Mouse (Mus musculus) left cerebral cortex, adult 18-20 months (tissue): ENCODE results near the gene Ctdsp1. TPM values are rescaled to one million over a fixed set of nuclear protein-coding genes. Genes with fewer than 3 reads are reported as not detected.
A peak's percentile ranks its signal among the peaks of the same experiment; 100 is the strongest.

Experiments used
- DNase-seq, 2 experiments: peaks; one replicate each; pipeline ENCODE4 v3.0.0; 2021 to 2022; ENCODE audit warnings: low spot score in 2 of 2, mixed read lengths in 1 of 2
- total RNA-seq, 2 experiments: library from RNA; stranded (reverse); gene quantifications; 2 replicates each; pipeline ENCODE4 v1.2.3; 2021

Ctdsp1 gene
- total RNA-seq, 2 experiments from 2014 or later: 26.1 to 26.4 TPM

DNA sequence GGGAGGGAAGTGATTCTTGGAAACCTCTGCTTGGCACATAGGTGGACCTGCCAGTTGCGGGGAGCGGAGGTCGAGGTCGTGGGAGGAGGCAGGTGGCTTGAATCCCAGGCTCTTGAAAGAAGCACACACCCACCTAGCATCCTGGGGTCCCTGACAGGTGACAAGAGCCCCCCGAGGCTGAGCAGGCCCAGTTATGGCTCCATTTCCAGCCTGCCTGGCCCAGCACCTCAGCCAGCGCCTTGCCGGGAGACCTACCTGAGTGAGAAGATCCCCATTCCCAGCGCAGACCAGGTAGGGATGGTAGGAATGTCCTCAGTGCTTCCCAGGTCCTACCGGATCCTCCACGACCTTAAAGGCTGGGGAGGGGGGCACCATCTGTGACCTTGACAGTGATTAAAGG lies 15.7 kb upstream of the Ctdsp1 start:
- no peak for DNase-seq

DNA sequence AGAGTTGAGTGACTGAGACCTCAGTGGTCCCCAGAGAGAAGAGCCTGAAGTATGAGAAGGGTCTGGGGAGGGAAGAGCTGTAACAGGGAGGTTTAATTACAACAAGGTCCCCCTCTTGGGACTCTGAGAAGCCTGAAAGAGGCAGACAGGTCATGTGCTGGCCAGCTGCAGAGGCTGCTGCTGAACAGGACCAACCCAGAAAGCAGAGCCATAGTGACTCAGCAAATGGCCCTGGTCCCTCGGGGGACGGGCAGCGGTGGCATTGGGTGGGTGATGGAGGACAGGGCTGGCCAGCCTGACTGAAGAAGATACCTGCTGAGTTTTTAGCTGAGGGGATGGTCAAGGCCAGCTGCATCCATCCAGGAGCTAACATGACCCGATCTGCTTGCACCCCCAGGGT lies 14.9 kb upstream of the Ctdsp1 start:
- no peak for DNase-seq

DNA sequence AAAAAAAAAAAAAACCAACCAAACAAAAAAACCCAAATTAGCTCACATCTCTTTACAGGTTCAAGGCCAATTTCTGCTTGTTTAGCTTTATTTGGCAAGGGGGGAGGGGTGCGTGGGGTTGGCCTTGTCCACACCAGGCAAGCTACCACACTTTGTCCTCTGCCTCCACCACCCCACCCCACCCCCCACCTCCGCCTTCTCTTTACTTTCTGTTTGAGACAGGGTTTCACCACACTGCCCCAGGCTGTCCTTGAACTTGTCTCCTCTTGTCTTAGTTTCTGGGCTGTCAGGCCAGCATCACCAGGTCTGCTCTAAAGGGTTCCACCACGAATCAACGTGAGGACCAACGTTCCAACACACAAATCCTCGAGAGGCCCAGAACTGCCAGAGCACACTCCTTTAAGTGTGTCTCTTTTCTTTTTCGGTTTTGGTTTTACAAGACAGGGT lies 12.2 kb upstream of the Ctdsp1 start:
- no peak for DNase-seq

DNA sequence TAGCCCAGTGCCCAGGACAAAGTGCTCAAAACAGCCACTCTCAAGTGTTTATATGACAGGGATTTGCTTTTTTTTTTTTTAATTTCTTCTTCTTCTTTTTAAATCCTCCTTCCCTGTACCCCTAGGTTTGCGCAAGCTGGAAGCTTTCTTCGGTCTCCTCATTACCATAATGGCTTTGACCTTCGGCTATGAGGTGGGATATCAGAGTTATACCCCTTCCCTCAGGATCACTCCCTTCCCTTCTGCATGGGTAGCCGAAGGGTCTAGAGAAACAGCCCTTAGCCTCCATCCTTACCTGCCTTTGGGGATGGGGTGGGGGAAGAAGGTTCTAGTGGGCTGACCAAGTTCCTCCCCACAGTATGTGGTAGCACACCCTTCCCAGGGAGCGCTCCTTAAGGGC lies 10.8 kb upstream of the Ctdsp1 start:
- DNase-seq: no peak

DNA sequence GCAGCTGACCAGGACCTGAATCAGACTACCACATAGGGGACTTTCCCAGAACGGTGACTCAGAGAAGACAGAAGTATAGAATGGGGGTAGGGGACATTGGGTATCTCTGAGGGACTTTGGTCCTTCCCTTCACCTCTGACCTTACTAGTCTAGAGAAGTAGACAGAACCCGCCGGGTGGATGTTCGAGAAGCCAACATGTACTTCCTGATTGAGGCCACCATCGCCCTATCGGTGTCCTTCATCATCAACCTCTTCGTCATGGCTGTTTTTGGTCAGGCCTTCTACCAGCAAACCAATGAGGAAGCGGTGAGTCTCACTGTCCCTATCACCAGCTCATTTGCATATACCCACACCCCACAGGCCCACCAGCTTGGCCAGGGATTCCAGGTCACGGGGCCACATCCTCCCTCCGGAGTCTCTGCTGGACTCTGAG lies 9.7 kb upstream of the Ctdsp1 start:
- no peak for DNase-seq

DNA sequence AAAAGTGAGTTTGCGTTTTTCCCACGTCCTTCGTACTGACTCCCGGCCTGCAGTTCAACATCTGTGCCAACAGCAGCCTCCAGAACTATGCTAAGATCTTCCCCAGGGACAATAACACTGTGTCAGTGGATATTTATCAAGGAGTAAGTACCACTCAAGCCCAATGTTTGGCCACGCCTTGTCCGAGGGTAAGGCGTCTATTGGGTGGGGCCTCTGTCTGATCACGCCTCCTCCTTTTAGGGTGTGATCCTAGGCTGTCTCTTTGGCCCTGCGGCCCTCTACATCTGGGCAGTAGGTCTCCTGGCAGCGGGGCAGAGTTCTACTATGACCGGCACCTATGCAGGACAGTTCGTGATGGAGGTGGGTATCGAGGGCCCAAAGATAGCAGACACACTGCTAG lies 7.9 kb upstream of the Ctdsp1 start:
- no peak for DNase-seq

DNA sequence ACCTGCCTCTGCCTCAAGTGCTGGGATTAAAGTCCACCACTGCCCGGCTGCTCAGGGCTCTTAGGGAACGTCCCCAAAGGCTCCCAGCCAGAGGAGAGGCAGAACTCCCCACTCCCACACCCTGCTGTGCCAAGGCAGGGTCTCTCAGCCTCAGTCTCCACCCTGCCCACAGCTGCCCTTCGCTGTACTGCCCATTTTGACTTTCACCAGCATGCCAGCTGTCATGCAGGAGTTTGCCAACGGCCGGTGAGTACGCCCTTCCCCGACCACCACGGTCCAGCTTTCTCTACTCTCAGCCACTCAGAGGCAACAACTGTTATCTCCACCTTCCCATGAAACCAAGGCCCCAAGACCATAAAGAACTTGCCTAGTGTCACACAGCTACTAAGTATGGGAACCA lies 6.8 kb upstream of the Ctdsp1 start:
- no peak for DNase-seq

DNA sequence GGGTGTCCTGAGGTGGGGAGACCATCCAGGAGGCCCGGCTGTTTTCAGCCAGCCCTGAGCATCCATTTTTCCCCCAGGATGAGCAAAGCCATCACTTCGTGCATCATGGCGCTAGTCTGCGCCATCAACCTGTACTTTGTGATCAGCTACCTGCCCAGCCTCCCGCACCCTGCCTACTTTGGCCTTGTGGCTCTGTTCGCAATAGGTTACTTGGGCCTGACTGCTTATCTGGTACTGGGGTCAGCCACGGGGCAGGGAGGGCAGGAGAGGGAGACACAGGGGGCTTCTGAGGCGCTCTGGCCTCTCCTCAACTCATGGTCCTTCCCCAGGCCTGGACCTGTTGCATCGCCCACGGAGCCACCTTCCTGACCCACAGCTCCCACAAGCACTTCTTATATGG lies 6.2 kb upstream of the Ctdsp1 start:
- DNase-seq: no peak

DNA sequence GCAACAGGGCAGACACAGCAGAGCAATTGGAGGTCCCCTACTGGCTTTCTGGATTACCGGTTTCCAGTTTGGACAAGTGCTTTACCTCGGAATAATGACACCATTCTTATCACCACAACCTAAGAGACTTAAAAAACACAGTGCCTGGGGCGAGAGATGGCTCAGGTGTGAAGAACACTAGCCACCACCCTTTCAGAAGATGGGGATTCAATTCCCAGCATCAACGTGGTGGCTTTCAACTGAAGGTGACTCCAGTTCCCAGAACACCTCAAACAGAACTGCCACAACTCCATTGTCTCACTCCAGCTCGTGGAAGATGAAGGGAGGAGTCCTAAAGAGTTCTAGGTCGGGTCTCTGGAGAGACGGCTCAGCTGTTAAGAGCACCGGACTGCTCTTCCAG lies 5.8 kb upstream of the Ctdsp1 start:
- no peak for DNase-seq

DNA sequence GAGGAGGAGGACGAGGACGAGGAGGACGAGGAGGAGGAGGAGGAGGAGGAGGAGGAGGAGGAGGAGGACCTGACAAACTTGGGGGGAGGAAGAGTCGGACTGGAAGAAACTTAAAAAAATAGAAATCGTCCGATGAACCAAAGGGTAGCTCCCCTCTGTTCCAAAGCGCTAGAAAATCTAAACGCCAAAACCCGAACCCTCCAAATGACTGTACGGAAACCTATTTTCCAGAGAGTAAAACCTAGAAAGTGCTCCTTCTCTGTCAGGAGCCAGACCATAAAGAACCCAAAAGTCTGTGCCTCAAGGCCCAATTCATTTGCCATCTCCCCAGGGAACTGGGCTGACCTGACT lies 5.0 kb upstream of the Ctdsp1 start:
- DNase-seq: no peak

DNA sequence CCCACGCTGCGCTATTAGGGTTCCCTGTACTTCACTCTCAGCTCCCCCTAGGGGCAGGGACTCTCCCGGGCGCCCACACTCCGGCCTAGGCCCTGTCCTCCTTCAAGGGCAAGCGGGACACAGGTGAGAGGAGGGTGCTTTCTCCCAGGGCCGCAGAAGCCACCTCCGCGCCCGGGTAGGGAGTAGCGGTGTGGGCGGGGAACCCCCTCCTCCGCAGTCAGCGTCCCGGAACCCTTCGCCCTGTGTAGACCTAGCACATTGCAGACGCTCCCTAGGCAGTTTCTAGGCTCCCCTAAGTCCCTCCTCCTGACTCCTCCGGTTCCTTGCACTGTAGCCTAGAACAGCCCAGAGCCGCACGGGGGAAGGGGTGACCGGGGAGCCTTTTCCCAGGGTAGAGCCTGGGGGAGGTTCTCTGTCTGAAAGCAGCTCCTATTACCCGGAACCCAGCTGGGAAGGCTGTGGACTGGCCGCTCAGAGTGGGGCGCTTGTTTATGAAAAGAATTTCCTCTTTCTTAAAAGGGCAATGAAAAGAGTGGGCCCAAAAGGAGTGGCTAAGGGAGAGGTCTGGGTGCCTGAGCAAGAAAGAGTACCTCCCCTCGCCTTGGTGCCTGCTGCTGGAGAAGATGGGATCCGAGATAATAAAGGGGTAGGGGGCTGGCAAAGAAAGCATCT lies 4.5 kb upstream of the Ctdsp1 start:
- peak; percentile 90 to 92 for DNase-seq

DNA sequence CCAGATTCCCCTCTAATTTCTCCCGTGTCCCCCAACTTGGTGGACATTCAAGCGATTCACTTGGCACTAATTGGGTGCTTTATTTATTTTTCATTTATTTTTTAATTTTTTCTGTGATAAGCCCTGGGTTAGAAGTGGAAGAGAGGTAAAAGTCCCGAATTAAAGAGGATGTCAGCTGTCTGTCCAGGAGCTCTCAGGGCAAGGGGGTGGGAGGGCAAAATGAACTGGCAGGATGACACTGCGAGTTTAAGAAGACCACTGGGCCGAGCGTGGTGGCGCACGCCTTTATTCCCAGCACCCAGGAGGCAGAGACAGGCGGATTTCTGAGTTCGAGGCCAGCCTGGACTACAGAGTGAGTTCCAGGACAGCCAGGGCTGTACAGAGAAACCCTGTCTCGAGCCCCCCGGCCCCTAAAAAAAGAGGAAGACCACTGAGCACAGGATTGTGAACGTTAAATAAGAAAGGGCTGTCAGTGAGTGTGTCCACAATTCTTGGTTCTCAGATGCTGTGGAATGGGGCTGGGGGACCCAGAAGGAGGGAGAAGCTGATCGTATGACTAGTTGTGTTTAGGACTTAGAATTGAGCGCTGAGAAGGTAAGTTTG lies 3.8 kb upstream of the Ctdsp1 start:
- no peak for DNase-seq

DNA sequence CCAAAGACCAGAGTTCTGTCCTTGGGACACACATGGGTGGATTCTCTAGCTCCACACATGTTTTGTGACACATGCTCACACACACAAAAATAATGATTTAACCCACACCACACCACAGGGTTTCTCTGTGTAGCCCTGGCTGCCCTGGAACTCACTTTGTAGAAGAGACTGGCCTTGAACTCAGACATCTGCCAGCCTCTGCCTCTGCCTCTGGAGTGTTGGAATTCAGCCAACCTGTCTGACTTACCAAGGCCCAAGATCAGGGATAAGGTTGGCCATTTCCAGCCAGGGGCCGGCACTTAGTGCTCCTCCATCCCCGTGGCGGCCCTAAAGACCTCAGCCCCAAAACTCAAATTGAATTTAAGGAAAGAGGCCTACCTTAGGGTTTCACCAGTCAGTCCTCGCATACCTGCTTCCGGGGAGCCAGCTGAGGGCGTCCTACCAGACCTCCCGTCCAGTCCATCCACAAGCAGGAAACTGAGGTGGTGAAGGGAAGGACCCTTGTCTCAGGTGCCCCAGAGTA lies 2.9 kb upstream of the Ctdsp1 start:
- DNase-seq: no peak

DNA sequence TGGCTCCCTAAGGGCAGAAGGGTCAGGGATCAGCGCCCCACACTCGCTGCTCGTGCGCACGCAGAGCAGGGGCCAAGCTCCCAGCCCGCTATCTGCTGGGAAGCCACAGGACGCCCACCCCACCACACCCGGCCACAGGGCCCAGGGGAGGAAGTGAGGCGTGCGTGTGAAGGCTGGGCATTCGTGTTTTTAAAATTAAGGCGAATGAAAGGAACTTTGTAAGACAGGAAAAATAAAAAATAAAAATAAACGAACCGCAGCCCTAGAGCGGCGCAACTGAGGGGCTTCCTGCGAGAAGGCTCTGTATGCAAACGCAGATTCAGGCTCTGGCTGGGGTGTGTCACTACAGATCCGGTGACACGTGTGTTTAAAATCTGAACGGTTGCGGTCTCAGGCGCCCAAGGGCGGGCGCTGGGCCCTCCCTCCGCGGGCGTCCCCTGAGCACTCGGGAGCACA lies 1.4 kb upstream of the Ctdsp1 start:
- DNase-seq: no peak

DNA sequence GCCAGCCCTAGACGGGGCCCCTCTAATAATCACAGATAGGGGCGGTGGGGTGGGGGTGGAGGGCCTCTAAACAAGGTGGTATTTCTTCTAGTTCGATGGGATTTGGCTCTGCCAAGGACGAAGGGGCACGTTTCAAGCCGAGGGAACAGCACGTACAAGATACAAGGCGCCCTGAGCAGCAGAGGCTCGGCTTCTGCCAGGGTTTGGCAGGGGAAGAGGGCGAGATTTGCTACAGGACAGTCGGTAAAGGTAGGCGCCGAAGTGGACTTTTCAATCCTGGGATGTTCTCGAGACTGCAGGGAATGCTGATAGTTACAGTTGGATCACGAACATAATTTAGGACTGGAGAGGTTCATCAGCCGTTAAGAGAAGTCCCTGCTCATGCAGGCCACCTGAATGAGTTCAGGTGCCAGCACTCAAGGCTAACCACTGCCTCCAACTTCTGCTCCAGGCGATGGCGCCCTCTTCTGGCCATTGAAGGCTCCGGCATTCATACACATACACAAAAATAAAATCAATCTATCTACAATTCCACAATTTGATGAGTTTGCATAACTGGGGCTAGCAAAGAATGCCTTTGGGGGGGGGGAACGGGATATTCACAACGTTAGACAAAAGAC lies 912 bp upstream of the Ctdsp1 start:
- DNase-seq: peak in 1 of 2 experiments; percentile 44

DNA sequence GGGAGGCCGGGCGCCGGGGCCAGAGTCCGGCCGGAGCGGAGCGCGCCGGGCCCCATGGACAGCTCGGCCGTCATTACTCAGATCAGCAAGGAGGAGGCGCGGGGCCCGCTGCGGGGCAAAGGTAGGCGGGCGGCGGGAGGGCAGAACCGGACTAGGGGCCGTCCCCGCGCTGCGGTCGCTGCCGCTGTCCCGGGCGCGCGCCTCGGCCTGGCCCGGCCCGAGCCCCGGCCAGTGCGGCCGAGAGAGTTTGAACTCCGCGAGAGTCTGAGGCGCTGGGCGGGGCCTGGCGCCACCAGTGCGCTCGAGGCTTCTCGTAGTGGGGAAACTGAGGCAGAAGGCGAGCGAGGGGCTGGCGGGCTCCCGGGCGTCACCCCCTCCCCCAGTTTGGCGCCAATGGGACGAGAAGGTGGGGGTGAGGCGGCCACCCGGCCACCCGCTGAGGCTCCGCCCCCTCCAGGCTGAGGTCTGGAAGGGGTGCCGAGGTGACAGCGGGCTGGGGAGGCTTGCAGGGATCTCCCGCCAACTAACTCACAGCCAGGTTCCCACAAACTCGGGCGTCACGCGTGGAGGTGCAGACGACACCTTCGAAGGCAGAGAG lies 634 bp downstream of the Ctdsp1 start:
- peak; percentile 28 to 44 for DNase-seq

DNA sequence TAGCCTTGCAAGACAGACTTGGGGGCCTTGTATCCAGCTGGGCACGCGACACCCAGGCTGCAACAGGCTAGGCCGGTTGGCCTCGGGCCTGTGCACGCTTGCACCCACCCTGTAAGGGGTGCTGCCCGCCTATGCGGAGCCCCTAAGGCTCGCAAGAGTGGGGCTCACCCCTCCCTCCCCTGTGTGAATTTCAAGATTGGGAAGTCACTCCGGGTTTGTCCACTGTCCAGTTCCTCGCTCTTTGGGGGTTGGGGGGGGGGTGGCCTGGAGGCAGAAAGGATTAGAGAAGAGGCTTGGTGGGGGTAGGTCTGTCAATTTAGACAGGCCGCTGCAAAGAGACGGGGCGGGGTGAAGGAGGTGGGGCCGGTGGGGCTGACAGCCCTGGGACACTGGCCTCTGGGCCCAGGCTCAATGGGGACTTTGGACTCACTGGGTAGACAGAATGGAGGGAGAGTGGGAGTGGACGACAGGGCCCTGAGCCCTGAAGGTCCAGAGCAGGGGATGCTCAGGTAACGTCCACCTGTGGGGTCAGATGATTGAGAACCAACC lies 1.2 kb downstream of the Ctdsp1 start:
- no peak for DNase-seq

DNA sequence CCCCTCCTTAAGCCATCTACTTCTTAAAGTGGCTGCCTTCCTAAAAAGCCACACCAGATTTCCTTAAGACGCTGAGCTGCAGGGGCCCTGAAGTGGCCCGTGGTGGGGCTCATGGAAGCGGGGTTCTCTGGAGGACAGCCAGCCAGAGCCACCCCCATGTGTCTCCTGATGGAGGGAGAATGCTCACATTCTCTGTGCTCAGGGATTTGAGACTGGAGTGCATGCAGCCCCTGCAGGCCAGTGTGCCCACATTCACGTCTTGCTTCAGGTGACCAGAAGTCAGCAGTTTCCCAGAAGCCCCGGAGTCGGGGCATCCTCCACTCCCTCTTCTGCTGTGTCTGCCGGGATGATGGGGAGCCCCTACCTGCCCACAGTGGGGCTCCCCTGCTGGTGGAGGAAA lies 1.7 kb downstream of the Ctdsp1 start:
- no peak for DNase-seq

DNA sequence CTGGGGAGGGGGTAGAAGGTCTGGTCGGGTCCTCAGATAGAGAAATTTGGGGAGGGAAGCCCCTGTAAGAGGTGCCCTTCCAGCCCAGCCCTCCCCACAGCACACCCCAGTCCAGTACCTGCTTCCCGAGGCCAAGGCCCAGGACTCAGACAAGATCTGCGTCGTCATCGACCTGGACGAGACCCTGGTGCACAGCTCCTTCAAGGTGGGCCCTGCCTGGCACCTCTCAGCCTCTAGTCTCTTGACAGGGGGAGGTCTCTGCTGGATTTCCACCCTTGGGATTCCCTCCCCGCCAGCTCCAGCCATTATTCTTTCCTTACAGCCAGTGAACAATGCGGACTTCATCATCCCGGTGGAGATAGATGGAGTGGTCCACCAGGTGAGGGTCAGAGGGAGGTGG lies 2.4 kb downstream of the Ctdsp1 start:
- DNase-seq: no peak

DNA sequence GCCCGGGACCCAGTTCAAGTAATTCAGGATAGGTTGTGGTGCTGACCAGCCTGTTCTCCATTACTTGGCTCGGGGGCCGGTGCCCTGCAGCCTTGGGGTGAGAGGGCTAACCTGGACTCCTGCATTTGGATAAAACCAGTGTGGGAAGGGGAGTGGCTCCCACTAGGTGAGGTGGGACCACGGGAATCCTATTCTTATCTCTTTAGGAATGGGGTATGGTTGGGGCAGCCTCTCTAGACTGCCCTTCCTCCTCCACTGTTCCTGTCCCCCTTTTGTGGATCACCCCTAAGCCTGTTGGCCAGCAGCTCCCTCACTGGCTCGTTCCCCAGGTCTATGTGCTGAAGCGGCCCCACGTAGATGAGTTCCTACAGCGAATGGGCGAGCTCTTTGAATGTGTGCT lies 3.0 kb downstream of the Ctdsp1 start:
- DNase-seq: no peak

DNA sequence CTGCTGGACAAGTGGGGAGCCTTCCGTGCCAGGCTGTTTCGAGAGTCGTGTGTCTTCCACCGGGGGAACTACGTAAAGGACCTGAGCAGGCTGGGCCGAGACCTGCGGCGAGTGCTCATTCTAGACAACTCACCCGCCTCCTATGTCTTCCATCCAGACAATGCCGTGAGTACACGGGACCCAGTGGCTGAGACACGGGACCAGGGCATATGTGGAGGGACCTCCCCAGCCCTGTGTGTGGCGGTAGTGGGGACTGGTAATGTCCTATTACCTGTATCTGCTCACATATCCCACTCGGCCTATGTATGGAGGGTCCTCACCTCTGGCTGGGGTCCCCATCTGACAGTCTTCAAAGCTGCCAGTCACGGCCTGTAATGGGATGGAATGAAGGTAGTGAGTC lies 3.5 kb downstream of the Ctdsp1 start:
- no peak for DNase-seq

DNA sequence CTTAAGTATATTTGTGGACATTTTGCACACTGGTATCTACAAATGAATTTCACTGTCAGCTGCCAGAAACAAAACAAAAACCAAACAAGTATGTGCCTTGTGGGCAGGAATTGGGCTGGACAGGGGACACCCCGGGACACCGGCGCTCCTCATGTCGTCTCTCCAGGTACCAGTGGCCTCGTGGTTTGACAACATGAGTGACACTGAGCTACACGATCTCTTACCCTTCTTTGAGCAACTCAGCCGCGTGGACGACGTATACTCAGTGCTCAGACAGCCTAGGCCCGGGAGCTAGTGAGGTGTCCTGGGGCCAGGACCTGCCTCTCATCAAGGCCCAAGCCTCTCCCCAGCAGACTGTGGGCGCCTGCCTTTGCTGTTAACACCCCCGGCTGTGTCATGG lies 4.0 kb downstream of the Ctdsp1 start:
- DNase-seq: no peak
